Mouse (Mus musculus) neural tube, embryonic 14.5 days (tissue): ENCODE results near the gene Mbd6. TPM values are rescaled to one million over a fixed set of nuclear protein-coding genes. Genes with fewer than 3 reads are reported as not detected.
"Not testable (repeated sequence)": the region's sequence is repeated elsewhere in the genome, so short reads cannot be mapped to it uniquely, and the experiment has no call there.

ENCODE experiments used
- ATAC-seq: fragments of 200-750 bp; cut with Nextera tagmentation; 2 replicates; pipeline ENCODE4 v1.8.0; 2017; ENCODE audit warnings: low read depth, mild to moderate bottlenecking, moderate TSS enrichment, moderate library complexity
- H3K27ac ChIP-seq: fragments of 300-500 bp; sonication (generic); 2 replicates; pipeline ENCODE4 v1.5.1; 2014; ENCODE audit warnings: low read depth, mild to moderate bottlenecking, control low read depth, low read length, moderate library complexity, mixed read lengths
- H3K27me3 ChIP-seq: fragments of 300-500 bp; sonication (generic); 2 replicates; pipeline ENCODE4 v1.6.1; 2014; ENCODE audit warnings: low read length; ENCODE audit not compliant: control insufficient read depth, insufficient read depth
- H3K36me3 ChIP-seq: fragments of 300-500 bp; sonication (generic); 2 replicates; pipeline ENCODE4 v1.6.1; 2014; ENCODE audit warnings: low read length, mixed read lengths; ENCODE audit not compliant: control insufficient read depth, insufficient read depth
- H3K4me1 ChIP-seq: fragments of 300-500 bp; sonication (generic); 2 replicates; pipeline ENCODE4 v1.6.1; 2014; ENCODE audit warnings: low read length; ENCODE audit not compliant: control insufficient read depth, insufficient read depth
- H3K4me2 ChIP-seq: fragments of 300-500 bp; sonication (generic); 2 replicates; pipeline ENCODE4 v1.6.1; 2014; ENCODE audit warnings: mild to moderate bottlenecking, low read depth, low read length, control low read depth
- H3K4me3 ChIP-seq: fragments of 300-500 bp; sonication (generic); 2 replicates; pipeline ENCODE4 v1.5.1; 2014; ENCODE audit warnings: low read depth, low read length, control low read depth, mixed read lengths
- H3K9ac ChIP-seq: fragments of 300-500 bp; sonication (generic); replicated peaks from 2 replicates; pipeline ENCODE4 v1.6.1; 2014; ENCODE audit warnings: low read depth, mild to moderate bottlenecking, control low read depth, low read length, mixed read lengths
- H3K9me3 ChIP-seq: fragments of 300-500 bp; sonication (generic); 2 replicates; pipeline ENCODE4 v1.6.1; 2016; ENCODE audit warnings: low read length; ENCODE audit not compliant: control insufficient read depth
- WGBS: fragments of 180-500 bp; shearing (Covaris S2); extraction: QIAGEN DNeasy Blood & Tissue Kit; methylation state at CpG from one replicate; pipeline ENCODE4 v1.1.7; 2014; 5-methylcytosine and 5-hydroxymethylcytosine counted together
- polyA plus RNA-seq: library from polyadenylated mRNA; unstranded; fragments of >200 nt; fragmentation: Nextera tagmentation; extraction: Ambion mirVana; gene quantifications from 2 replicates; pipeline ENCODE4 v1.2.1, GENCODE M21; 2014

Gene Mbd6
- polyA plus RNA-seq, 1 experiment from 2014 or later, result 17.4 TPM

DNA sequence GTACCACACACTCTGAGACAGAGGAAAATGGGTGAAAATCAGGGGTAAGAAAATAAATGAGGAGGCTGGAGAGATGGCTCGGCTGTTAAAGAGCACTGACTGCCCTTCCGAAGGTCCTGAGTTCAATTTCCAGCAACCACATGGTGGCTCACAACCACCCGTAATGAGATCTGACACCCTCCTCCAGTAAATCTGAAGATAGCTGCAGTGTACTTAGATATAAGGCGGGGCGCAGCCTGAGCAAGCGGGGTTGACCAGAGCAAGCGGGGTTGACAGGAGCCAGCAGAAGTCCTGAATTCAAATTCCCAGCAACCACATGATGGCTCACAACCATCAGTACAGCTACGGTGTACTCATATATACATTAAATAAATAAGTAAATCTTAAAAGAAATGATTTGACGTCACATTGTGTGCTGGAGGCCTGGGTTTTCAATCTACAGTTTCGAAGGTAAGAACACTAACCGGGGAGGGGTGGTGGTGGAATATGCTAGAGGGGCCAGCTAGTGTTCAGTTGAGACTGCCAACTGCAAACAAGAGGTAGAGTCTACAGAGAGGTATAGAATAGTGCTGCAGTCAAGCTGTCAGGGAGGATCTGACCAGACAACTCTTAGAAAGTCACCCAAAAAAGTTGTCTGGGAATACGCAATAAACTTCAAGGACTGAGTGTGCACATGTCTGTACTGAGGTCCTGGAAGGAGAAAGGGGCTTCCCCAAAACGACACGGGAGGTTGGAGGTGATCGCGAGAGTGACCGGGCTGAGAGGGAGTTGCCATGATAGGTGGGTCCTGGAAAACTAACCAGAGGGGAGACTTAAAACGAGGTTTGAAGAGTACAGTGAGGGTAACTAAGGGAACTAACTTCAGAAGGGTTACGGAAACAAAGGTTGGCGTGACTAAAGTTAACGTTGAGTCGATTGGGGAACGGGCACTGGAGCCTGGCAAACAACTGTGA, 22.0 kb upstream of the Mbd6 start:
- peak overlapping the region; percentile 84 for H3K4me2 ChIP-seq
- H3K4me3 ChIP-seq, result peak overlapping the region; percentile 64
- no peaks in the 10 kb centered on the region for H3K27me3 ChIP-seq
- peak; percentile 25; the same call in 1 of the 2 replicates for ATAC-seq
- H3K9ac ChIP-seq, result peak overlapping the region; percentile 76
- H3K36me3 ChIP-seq, result peaks cover 19% of the 10 kb centered on the region
- no peaks in the 10 kb centered on the region for H3K9me3 ChIP-seq
- 40% methylated on average over 23 of the region's 23 CpGs for WGBS
- peak overlapping the region; percentile 49 for H3K27ac ChIP-seq
- H3K4me1 ChIP-seq, result peaks cover 8% of the 10 kb centered on the region

DNA sequence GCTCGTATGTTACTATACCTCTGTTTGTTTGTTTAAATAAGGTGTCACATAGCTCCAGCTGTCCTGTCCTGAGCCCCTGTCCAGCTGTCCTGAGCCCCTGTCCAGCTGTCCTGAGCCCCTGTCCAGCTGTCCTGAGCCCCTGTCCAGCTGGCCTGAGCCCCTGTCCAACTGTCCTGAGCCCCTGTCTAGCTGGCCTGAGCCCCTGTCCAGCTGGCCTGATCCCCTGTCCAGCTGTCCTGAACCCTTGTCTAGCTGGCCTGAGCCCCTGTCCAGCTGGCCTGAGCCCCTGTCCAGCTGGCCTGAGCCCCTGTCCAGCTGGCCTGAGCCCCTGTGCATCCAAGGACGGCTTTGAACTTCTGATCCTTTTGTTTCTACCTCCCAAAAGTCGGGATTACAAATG, 20.3 kb upstream of the Mbd6 start:
- H3K36me3 ChIP-seq, result peaks cover 33% of the 10 kb centered on the region
- H3K4me1 ChIP-seq, H3K4me2 ChIP-seq, ATAC-seq, H3K9me3 ChIP-seq, H3K27me3 ChIP-seq, H3K27ac ChIP-seq, H3K9ac ChIP-seq, H3K4me3 ChIP-seq: not testable (repeated sequence)
- WGBS, result 93% methylated on average over 3 of the region's 3 CpGs

DNA sequence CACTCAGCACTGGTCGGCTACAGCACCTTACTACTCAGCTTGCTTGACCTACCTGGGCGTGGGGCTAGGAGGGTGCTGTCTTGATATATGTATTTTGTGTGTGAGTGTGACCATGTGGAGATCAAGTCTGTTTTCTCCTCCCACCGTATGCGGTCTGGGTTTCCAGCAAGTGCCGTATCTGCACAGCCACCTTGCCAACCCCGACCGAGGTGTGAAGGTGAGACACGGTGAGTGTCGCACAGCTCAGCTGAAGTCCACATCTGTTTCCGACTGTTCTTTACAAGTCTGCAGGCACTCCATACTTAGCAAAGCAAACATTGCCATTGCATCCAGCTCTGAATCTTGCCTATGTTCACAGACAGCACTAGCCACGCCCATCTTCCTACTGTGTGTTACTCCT, 14.3 kb upstream of the Mbd6 start:
- no peak overlapping the region for H3K9ac ChIP-seq
- no peak for ATAC-seq
- H3K27ac ChIP-seq, result no peak overlapping the region
- WGBS, result 93% methylated on average over 11 of the region's 11 CpGs
- no peaks in the 10 kb centered on the region for H3K27me3 ChIP-seq
- H3K4me2 ChIP-seq, result no peak overlapping the region
- no peaks in the 10 kb centered on the region for H3K9me3 ChIP-seq
- no peaks in the 10 kb centered on the region for H3K4me1 ChIP-seq
- H3K36me3 ChIP-seq, result peaks cover 79% of the 10 kb centered on the region
- no peak overlapping the region for H3K4me3 ChIP-seq

DNA sequence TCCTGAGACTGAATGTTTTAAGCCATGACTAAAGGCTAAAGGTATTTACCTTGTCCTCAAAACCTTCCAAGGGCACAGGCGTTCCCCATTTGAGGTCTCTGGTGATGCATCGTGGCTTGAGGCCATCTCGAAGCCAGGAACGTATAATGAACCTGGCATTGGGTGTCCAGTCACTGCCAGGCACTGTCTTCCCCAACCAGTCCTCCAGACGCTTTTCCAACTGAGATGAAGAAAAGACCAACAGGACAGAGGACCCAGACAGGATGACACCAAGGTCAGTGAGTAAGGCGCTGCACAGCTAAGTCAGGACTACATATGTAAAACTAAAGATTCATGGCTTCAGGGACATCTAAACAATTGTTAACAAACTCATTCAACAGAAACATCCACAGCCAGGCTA, 11.5 kb upstream of the Mbd6 start:
- Histone ChIP-seq H3K27me3 (no peaks in the 10 kb centered on the region), H3K36me3 (peaks cover 87% of the 10 kb centered on the region), H3K4me1 (no peaks in the 10 kb centered on the region), H3K4me3 (no peak overlapping the region), H3K27ac (no peak overlapping the region), H3K9ac (no peak overlapping the region), H3K9me3 (no peaks in the 10 kb centered on the region), H3K4me2 (no peak overlapping the region)
- ATAC-seq, result no peak
- 92% methylated on average over 6 of the region's 6 CpGs for WGBS

DNA sequence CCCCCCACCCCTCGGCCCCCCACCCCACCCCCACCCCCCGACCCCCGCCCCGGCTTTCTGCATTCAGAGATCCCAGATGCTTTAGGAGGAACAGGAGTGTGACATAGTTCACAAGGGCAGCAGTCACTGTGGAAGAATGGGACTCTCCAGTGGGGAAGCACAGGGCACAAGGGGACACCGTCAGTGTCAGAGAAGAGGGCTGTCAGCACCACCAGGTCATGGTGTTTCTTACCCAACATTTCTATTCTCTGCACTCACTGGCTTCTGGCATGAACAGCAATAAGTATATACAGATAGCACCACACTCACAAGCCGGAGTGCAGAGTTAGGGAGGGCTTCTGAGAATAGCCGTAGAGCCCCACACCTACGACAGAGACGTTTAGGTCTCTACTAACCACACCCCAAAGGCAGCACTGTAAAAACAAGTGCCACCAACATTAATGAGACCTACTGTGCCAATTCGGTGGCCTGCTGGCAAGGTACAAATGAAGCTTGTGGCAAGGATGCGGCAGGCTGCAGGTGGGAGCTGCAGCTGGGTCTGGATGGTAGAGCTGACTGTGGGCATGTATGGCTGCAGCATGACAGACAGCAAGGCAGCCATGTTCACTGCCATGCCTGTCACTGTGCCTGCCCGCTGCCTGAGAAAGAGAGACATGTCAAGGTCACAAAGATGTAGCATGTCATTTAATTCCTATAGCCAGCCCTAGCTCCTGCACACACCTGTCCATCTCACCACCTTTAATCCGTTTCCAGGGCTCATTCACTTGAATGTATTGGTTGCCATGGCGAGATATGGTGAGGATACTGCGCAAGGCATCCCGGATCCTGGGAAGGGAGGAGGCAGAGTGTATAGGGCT, 8.4 kb upstream of the Mbd6 start:
- WGBS, result 94% methylated on average over 15 of the region's 16 CpGs
- ATAC-seq, result no peak
- no peak overlapping the region for H3K4me2 ChIP-seq

DNA sequence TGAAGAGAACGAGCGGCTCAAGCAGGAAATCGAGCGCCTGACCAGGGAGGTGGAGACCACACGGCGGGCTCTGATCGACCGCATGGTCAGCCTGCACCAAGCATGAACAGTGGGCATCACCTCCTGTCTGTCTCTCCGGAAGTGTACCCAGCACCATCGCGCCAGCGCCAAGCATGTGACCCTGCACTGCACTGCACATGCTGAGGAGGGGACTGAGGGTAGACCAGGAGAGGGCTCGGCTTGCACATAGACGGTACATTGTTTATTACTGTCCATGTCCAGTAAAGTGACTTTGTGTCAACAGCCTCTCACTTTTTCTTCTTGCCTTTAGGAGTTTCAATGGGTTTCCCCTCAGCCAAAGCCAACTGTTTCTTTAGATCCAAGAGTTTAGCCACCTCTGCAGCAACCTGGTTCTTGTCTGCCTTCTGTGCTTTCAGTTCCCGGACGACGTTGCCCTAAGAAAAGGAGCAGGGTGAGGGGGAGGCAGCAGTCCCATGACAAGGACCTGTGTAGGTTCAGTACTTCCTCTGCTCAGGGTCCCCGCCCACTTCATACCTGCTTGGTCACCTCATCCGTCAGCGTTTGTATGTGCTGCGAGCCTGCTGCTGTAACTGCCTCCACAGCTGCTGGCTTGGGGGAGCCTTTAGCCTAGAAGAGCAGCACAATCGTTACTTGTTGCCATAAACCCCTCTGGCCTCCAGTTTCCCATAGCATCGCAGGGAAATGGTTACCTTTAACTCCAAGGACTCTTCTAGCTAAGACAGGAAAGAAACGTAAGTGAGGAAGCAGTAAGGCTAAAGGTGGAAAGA, 7.4 kb upstream of the Mbd6 start:
- H3K36me3 ChIP-seq, result peaks cover 62% of the 10 kb centered on the region
- no peak for ATAC-seq
- H3K27ac ChIP-seq, result no peak overlapping the region
- H3K4me1 ChIP-seq, result peaks cover 11% of the 10 kb centered on the region
- no peaks in the 10 kb centered on the region for H3K9me3 ChIP-seq
- 93% methylated on average over 24 of the region's 24 CpGs for WGBS
- no peak overlapping the region for H3K4me3 ChIP-seq
- no peaks in the 10 kb centered on the region for H3K27me3 ChIP-seq
- no peak overlapping the region for H3K9ac ChIP-seq
- H3K4me2 ChIP-seq, result no peak overlapping the region

More for the DNA sequence above, 8.4 kb upstream of the Mbd6 start:
- Histone ChIP-seq H3K9me3 (no peaks in the 10 kb centered on the region), H3K27me3 (no peaks in the 10 kb centered on the region), H3K36me3 (peaks cover 68% of the 10 kb centered on the region), H3K27ac (no peak overlapping the region), H3K9ac (no peak overlapping the region), H3K4me3 (no peak overlapping the region), H3K4me1 (peaks cover under 1% of the 10 kb centered on the region; the same call in 1 of the 2 replicates)

DNA sequence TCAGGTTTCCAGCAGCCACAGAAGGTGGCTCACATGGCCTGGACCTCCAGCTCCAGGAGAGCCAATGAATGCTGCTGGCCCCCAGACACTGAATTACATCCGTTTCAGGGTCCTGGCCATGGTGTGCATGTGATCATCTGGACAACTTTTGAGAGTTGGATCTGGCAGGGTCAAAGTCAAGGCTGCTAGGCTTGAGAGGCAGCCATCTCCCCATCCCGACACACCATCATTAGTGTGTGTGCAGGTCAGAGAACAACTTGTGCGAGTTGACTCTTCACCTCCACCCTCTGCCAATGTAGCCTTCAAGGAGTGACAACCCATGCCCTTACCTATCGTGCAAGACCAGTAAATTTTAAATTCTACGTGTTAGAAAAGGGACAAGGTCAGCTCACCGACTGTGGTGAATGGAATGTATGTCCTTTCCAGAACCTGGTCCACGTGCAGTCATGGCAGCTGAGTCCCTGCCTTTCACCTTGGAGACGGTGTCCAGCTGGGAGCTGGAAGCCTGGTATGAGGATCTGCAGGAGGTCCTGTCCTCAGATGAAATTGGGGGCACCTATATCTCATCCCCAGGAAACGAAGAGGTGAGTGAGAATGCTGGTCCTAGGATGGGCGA, 6.2 kb upstream of the Mbd6 start:
- no peak for ATAC-seq
- 95% methylated on average over 10 of the region's 10 CpGs for WGBS
- peaks cover 11% of the 10 kb centered on the region for H3K4me1 ChIP-seq
- H3K27ac ChIP-seq, result no peak overlapping the region
- no peaks in the 10 kb centered on the region for H3K27me3 ChIP-seq
- H3K4me2 ChIP-seq, result no peak overlapping the region
- no peak overlapping the region for H3K9ac ChIP-seq
- no peak overlapping the region for H3K4me3 ChIP-seq
- peaks cover 50% of the 10 kb centered on the region for H3K36me3 ChIP-seq
- no peaks in the 10 kb centered on the region for H3K9me3 ChIP-seq

DNA sequence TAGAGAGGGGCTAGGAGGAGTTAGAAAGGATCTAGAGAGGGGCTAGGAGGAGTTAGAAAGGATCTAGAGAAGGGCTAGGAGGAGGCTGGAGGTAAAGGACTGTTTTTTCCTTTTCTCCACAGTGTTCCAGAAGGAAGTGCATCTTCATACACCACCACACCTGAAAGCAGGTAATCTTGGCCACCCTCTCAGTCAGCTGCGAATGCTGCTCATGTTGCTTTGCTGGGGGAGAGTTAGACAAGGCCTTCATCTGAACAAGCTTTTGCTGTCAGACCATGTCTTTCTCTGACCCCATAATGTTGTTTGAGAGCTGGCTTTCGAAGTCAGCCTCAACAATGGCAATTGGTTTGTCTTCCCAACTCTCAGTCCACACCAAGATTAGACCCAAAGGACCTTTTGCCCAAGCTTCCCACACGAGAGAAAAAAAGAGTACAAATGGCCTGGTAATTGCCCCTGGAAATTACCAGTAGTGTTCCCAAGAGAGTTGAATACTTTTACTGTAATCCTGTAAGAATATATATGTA, 4.8 kb upstream of the Mbd6 start:
- Histone ChIP-seq H3K9me3 (no peaks in the 10 kb centered on the region), H3K36me3 (peaks cover 39% of the 10 kb centered on the region), H3K4me2 (no peak overlapping the region), H3K4me1 (peaks cover 14% of the 10 kb centered on the region), H3K9ac (no peak overlapping the region), H3K27ac (no peak overlapping the region), H3K4me3 (no peak overlapping the region), H3K27me3 (no peaks in the 10 kb centered on the region)
- ATAC-seq, result no peak
- 75% methylated on average over 3 of the region's 3 CpGs for WGBS
